Mouse (Mus musculus) MEL (cell line): Measurements from ENCODE around the gene Grip1.

ENCODE experiments used
- CHD1 ChIP-seq: IDR thresholded peaks from 2 replicates; pipeline ENCODE4 v1.6.1; 2012; ENCODE audit warnings: low read depth, mild to moderate bottlenecking, inconsistent platforms, low read length, improper control_type of control experiment
- CHD2 ChIP-seq: IDR thresholded peaks from 2 replicates; pipeline ENCODE4 v1.6.1; 2011; ENCODE audit warnings: low read length, improper control_type of control experiment
- CTCF ChIP-seq, 3 experiments: IDR thresholded peaks in 2 of 3; conservative IDR thresholded peaks in 1 of 3; 2 replicates each; pipeline ENCODE4 v1.5.1; 2011 to 2012; ENCODE audit warnings: low read length in 3 of 3, low read depth in 2 of 3, mild to moderate bottlenecking in 2 of 3, improper control_type of control experiment in 1 of 3, inconsistent platforms in 1 of 3, mixed read lengths in 1 of 3, moderate library complexity in 1 of 3; ENCODE audit not compliant: control insufficient read depth in 1 of 3, insufficient read depth in 1 of 3, poor library complexity in 1 of 3, severe bottlenecking in 1 of 3
- EP300 ChIP-seq, 2 experiments: IDR thresholded peaks; 2 replicates each; pipeline ENCODE4 v1.6.1; 2011; ENCODE audit warnings: improper control_type of control experiment in 2 of 2, low read length in 2 of 2, low read depth in 1 of 2, mild to moderate bottlenecking in 1 of 2
- ETS1 ChIP-seq: IDR thresholded peaks from 2 replicates; pipeline ENCODE4 v1.6.1; 2012; ENCODE audit warnings: low read depth, mild to moderate bottlenecking, inconsistent platforms, low read length, improper control_type of control experiment, moderate library complexity
- GABPA ChIP-seq: IDR thresholded peaks from 2 replicates; pipeline ENCODE4 v1.6.1; 2012; ENCODE audit warnings: low read depth, mild to moderate bottlenecking, inconsistent platforms, low read length, improper control_type of control experiment, moderate library complexity
- MAFK ChIP-seq: IDR thresholded peaks from 2 replicates; pipeline ENCODE4 v1.6.1; 2011; ENCODE audit warnings: low read depth, mild to moderate bottlenecking, low read length, improper control_type of control experiment, borderline replicate concordance
- NRF1 ChIP-seq: IDR thresholded peaks from 2 replicates; pipeline ENCODE4 v1.6.1; 2014; ENCODE audit warnings: low read depth, mild to moderate bottlenecking, inconsistent platforms, low read length, improper control_type of control experiment, moderate library complexity; ENCODE audit not compliant: poor library complexity, insufficient read depth, severe bottlenecking
- POLR2A ChIP-seq, 2 experiments: IDR thresholded peaks; 2 replicates each; pipeline ENCODE4 v1.6.1; 2011 to 2012; ENCODE audit warnings: low read length in 2 of 2, mild to moderate bottlenecking in 2 of 2, control low read depth in 1 of 2, improper control_type of control experiment in 1 of 2, low read depth in 1 of 2, moderate library complexity in 1 of 2; ENCODE audit not compliant: control insufficient read depth in 1 of 2, insufficient read depth in 1 of 2, poor library complexity in 1 of 2
- UBTF ChIP-seq: IDR thresholded peaks from 2 replicates; pipeline ENCODE4 v1.6.1; 2012; ENCODE audit warnings: low read depth, mild to moderate bottlenecking, inconsistent platforms, low read length, improper control_type of control experiment, moderate library complexity, borderline replicate concordance; ENCODE audit not compliant: insufficient read depth

- TF ChIP-seq CTCF (IDR thresholded peaks at IDR 0.05 in 2 of 3, conservative IDR thresholded peaks at IDR 0.05 in 1 of 3; ENCODE audit: control insufficient read depth in 1 of 3, insufficient read depth in 1 of 3, low read depth in 2 of 3, low read length in 3 of 3, poor library complexity in 1 of 3, severe bottlenecking in 1 of 3) (no peak), UBTF (no peak), POLR2A (IDR thresholded peaks at IDR 0.05; ENCODE audit: control insufficient read depth in 1 of 2, insufficient read depth in 1 of 2, low read depth in 1 of 2, low read length in 2 of 2, poor library complexity in 1 of 2) (no peak), EP300 (IDR thresholded peaks at IDR 0.05; ENCODE audit: low read depth in 1 of 2, low read length in 2 of 2) (no peak), CHD2 (no peak), MAFK (no peak), GABPA (no peak), NRF1 (no peak), CHD1 (no peak), ETS1 (no peak)
Observed at GRCm38 (mm10) chr10:119735011-119735992, 281.7 kb downstream of the Grip1 start.
